Mouse (Mus musculus) ovary, postnatal 36 days (tissue): Measurements from ENCODE around the gene Alkbh7.
A peak's percentile ranks its signal among the peaks of the same experiment; 100 is the strongest.

ENCODE experiments used
- DNase-seq: peaks from one replicate; pipeline ENCODE4 v3.0.0; 2022; ENCODE audit warnings: low spot score, mixed read lengths

The Alkbh7 gene

DNA sequence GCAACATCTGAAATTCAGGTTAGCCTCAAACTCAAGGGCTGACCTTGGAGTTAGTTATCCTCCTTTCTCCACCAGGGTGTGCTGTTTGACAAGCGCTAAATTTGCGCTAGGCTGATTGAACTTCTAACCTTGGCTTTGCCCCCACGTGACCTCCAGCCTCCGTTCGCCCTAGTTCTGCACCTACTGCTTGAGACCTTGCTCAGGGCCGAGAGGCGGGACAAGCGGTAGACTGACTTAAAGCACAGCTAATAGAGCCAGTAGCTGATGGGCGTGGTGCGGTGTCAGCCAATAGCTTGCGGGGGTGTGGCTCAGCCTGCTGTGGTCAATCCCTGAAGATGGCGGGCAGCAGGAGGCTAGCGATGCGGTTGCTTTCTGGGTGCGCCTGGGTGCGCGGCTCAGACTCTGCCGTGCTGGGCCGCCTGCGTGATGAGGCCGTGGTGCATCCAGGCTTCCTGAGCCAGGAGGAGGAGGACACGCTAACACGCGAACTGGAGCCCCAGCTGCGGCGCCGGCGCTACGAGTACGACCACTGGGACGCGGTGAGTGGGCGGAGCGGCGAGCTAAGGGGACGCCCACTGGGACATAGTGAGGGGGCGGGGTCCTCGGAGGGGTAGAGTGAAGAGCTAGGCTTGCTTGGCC, at the start of gene Alkbh7:
TSS of gene Alkbh7 (plus strand) at position 311 of the 639 bp plus-strand sequence.
- DNase-seq, result peak; percentile 91

DNA sequence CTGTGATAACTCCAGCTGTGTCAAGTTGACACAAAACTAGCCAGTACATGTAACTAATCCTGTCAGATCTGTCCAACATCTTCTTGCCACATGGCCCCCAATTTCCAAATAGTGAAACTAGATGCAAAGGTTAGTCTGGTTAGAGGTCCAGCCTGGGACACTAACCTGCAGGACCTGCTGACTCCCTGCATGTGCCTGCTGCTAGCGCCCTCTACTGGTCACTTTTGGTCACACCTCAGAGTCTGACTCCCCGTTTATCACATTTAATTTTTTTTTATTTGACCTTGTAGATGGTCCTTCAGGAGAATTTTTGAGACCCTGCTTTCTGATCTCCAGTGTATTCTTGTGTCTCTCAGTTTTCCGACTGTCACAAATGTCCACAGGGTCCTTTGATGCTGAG, 46.2 kb upstream of the Alkbh7 start:
- DNase-seq, result peak; percentile 28

DNA sequence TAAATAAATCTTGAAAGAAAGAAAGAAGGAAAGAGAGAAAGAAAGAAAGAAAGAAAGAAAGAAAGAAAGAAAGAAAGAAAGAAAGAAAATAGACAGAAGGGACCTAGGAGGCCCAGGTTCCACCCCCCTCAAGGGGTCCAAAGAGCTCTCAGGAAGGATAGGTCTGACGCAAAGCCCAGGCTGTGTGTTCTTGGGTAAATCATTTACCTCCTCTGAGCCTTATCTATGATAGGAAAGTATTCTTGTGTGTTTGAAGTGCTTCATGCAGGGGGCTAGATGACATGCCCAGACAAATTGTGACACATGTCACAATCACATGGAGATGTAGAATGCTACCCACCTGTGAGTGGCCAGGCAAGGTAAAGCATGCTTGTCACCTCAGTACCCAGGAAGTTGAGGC, 44.5 kb upstream of the Alkbh7 start:
- DNase-seq, result no peak

DNA sequence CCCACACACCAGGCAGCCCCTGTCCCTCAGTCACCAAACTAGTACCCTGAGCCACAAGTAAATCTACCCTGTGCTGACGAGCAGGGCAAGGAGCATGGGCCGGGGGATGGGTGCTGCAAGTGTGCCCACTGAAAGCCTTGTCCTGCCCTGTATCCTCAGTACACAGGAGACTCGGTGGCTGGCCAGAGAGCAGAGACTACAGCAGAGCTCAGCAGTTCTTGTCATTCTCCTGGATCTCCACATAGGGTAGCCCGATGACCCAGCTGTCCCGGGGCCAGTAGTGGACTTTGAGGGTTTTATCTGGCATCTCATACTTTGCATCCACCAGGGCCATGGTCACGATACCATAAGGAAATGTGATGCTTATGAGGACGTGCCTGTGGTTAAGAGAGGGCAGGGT, 42.3 kb upstream of the Alkbh7 start:
- no peak for DNase-seq

DNA sequence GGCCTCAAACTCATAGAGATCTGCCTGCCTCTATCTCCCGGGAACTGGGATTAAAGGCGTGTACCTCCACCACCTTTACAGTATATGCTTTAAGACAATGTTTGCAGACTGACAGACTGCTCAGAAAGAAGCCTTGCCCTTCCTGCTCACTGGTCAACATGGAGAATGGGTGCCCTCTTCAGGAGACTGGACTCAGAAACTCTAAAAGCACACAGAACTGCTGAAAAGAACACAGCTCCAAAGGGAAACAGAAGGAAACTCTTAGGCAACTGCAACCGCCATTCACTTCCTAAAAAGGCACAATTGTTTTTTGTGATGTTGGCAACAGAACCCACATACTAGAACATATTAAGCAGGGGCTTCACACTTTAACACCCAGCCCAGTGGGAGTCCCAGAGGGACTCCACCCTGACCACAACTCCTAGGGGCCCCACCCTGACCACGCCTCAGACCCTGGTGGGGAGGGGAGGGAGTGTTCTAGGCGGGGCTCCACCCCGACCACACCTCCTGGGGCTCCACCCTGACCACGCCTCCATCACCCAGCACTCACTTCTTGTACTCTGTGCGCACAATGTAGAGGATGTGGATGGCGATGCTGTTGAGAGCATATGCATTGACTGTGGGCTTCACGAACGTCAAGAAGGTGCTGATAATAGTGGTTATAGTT, 39.2 kb upstream of the Alkbh7 start:
- DNase-seq, result peak; percentile 21

DNA sequence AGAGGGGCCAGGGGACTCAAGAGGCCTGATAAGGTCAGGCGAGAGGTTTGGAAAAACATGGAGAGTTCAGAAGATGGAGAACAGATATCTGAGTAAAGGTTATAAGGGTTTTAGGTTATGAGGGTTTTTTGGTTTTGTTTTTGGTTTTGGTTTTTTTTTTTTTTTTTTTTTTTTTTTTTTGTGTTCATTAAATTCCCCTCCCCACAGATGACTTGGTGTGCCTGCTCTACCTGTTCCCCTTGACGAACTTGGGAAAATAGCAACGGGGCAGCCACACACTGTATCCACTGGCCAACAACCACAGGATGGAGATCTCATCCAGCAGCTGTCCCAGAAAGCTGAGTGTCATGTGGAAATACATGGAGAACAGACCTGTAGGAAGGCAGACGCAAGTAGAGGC, 38.5 kb upstream of the Alkbh7 start:
- no peak for DNase-seq

DNA sequence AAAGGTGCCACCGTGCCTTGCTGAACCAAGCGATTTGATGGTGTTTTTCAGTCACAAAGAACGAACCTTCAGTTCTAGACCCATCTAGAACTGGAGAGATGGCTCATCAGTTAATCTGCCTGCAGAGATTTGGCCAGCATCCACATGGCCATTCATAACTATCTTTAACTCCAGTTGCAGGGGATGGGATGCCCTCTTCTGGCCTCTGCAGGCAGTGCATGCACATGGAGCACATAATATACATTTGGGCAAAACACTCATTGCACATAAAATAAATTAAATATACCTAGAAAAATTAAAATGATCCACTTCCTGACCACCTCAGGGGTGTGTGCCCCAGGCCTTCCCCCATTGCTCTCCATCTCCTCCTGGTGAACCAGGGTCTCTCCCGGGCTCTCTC, 35.3 kb upstream of the Alkbh7 start:
- no peak for DNase-seq

DNA sequence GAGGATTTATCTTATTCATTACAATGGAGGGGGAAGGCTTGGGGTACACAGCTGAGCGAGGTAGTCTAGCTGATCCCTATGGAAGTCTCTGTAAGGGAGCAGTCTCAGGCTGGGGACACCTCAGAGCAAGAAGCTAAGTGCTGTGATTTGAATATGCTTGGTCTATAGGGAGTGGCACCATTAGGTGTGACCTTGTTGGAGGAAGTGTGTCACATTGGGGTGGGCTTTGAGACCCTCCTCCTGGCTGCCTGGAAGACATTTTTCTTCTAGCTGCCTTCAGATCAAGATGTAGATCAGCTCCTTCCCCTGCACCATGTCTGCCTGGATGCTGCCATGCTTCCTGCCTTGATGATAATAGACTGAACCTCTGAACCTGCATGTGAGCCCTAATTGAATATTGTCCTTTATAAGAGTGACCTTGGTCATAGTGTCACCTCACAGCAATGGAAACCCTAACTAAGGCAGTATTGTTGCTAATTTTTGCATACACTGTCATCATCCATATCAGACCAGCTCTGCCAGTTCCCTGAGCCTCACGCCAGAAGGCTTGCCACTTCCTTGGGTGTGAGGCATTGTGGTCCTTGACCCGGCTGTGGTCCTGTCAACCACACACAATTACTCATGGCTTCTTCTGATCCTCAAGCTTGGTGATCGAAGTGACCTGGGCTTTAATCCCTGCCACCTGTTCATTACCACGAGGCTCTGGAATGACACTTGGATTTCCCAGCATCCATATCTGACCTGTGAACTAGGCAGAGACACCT, 34.3 kb upstream of the Alkbh7 start:
- no peak for DNase-seq

DNA sequence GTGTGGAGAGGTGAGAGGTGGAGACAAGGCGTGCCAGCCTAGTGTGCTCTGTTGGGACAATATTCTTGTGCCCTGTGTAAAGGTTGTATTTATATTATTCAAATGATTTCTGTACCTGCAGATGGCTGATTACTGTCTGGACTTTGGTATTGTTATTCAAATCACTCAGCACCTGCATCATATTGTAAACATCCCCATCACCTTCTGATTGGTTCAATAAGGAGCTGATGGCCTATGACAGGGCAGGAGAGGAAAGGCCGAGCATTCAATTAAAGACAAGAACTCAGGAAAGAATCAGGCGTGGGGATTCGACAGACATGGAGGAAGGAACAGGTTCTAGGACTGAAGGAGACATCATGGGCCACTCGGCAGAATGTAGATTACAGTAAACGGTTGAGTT, 33.5 kb upstream of the Alkbh7 start:
- DNase-seq, result no peak

DNA sequence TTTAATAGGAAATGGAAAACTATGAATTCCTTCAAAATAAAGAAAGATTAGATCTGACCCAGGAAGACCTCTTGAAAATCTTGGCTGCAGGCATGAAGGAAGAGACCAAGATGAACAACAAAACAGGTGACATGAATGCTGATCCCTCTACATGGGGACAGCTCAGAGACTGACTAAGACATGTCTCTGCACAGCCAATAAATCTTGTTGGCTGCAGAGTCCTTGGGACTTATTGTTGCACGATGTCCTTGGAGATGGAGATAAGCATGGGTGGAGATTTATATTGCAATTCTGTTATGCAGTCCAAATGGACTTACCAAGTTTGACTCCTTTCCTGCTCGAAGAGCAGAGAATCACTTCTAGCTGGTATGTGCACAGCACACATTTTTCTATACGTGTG, 27.8 kb upstream of the Alkbh7 start:
- no peak for DNase-seq

DNA sequence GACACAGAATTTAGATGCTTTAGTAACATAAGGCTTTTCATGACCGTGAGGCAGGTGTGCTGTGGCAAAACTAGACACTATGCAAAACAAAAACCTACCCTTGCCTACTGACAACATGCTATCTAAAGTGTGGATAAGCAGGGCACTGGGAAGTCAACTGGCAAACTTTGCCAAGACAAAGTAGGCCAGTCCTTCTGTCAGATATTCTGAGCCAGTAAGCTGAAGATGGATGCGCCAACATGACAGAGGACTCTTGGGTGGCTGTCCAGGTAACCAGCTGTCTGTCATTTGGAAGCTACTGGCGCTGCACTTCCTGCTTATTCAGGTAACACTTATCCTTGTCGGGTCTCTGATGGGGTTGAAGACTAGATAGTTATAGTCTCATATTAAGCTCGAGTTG, 27.1 kb upstream of the Alkbh7 start:
- DNase-seq, result no peak

DNA sequence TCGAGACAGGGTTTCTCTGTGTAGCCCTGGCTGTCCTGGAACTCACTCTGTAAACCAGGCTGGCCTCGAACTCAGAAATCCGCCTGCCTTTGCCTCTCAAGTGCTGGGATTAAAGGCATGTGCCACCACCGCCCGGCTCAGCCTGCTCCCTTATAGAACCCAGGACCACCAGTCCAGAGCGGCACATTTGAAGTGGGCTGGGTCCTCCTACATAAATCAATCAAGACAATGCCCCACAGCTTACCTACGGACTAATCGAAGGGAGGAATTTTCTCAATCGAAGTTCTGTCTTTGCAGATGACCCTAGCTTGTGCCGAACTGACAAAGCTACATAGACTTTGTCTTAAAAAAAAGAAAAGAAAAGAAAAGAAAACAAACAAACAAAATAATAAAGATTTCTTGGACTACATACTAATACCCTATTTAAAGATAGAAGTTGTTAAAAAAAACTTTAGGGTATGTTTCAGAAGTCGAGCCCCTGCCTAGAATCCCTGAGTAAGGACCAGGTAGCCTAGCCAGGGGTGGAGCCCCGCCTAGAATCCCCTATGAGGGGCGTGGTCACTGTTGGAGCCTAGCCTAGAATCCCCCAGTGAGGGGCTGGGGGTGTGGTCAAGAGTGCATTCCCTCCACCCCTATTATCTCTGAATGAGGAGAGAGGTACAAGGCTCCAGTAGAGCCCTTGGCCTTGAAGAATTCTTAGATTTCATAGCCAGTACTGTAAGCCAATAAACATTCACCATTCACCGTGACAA, 23.0 kb upstream of the Alkbh7 start:
- DNase-seq, result no peak

DNA sequence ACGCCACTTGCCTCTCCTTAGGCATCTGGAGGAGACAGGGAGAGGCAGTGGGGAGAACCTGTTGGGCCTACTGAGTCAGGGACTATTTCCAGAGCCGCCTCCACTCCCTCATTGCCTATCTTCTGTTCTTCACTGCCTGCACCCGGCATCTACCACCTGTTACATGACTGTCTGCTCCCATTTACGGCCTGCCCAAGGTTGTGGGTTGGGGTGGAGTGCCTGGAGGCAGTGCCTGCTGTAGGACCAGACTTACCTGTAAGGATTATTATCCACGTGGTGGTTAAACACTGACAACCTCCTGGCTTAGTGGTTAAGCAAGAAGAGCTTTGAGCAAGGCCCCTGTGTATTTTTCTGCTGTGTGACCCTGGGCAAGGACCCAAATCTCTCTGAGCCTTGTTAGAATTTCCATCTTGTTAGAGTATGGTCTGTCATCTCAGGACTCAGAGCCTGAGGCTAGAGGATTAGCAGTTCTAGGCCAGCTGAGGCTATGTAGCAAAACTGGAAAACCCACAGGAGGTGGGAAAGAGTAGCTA, 22.4 kb upstream of the Alkbh7 start:
- DNase-seq, result no peak

DNA sequence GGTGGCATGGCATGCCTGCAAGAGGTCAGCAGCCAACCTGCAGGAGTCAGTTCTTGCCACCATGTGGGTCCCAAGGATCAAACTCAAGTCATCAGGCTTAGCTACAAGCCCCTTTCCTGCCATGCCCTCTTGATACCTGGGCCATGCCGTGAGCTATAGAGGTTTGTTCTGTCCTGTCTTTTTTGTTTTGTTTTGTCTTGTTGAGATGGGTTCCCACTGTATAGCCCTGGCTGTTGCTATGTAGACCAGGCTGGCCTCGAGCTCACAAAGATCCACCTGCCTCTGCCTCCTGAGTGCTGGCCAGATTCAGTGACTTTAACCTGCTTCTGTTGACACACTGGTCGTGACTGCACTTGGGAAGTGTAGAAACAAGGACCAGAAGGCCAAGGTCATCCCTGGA, 21.7 kb upstream of the Alkbh7 start:
- DNase-seq, result no peak

DNA sequence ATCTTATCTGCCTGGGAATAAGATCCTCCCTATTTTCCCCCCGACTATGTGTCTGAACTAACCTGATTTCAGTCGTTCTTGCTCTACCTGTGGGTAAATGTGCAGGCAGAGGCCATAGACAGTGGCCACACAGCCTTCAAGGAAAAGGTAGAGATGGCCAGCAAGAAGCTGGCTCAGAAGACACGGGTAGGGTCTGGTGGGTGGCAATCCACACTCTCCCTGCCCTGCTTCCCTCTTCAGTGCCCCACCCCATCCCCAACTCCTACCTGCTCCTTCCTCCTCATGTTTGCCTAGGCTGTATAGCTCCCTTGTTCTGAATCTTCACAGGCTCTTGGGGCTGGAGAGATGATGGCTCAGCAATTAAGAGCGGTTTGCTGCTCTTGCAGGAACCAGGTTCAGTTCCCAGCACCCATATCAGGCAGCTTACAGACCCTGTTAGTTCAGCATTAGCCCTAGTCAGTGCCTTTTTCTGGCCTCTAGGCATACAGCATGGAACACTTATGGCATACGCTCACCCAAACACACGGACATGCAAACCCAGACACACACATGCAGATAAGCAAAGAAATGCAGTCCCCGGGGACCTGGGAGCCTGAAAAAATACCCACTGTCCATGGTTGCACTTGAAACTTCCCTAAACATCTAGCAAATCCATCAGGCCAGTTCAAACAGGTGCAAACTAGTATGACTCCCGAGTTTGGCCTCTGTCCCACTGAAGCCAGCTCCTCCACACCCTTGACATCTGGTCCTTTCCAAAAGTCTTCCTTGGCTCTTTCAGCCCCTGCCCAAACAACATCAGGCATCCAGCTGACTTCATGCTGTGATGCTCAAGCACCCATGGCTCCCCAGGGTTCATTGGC, 20.4 kb upstream of the Alkbh7 start:
- DNase-seq, result no peak

DNA sequence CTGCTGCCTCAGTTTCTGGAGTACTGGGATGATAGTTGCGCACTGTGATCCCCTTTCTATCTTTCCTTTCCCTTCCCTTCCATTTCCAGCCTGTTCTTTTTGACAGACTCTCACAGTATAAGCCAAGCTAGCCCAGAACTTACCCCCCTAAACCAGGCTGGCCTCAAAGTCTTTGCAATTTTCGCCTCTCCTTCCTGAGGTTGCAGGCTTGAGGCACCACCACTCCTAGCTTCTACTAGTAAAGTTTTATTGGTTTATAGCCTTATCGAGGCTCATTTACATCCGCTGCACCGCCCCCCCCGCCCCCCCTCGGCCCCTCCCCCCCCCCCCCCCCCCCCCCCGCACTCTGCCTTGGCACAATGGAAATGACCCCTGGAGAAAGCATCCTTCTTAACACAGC, 17.6 kb upstream of the Alkbh7 start:
- no peak for DNase-seq

DNA sequence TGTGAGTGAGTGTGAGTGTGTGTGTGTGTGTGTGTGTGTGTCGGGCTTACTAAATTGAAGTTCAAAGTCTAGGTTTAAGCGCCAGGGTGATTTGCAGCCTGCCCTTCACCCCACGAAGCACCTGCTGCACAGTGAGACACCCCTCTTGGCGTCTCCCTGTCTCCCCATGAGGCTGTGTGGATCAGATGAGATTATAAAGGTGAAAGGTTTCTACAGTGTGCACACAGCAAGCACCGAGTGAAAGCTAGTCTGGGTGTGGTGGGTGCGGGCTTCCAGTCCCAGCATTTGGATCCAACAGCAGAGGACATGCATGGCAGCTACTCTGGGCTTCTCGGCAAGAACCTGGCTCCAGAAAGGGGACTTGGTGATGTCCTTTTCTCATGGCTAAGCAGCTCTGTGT, 16.1 kb upstream of the Alkbh7 start:
- DNase-seq, result no peak

DNA sequence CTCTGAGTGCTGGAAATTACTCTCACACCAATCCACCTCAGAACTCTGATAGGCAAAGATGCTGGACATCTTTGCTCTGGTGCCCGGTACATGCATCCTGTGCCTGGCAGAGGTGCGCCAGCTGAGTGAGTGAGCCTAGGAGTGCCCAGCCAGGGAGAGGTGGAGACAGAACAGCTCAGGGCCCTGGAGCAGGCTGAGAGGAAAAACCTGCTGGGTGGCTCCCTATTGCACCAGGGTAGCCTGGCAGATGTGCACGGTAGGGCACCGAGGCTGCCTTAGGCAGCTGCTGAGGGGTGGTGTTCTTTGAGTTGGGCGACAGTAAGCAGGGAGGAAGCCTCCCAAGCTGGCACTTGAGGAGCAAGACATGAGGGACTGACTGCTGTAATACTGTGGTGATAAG, 15.1 kb upstream of the Alkbh7 start, which contains the start of gene Acer1:
TSS of gene Acer1 (minus strand) at position 114 of the 400 bp plus-strand sequence.
- DNase-seq, result no peak

DNA sequence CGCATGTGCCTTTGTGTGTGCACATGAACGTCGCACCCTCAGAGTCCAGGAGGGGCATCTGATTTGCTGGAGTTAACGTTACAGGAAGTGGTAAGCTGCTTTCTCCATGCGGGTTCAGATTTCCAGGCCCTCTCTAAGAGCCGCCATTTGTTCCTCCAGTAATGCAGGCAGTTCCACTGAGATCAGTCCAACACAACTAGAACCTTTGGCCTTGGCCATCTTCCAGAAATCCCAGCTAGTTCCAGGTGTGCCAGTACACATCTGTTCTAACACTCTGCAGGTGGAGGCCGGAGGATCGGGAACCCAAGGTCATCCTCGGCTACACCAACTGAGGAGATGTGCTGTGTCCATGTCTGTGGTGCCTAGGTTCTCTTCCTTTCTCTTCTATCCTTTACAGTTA, 12.3 kb upstream of the Alkbh7 start:
- DNase-seq, result no peak

DNA sequence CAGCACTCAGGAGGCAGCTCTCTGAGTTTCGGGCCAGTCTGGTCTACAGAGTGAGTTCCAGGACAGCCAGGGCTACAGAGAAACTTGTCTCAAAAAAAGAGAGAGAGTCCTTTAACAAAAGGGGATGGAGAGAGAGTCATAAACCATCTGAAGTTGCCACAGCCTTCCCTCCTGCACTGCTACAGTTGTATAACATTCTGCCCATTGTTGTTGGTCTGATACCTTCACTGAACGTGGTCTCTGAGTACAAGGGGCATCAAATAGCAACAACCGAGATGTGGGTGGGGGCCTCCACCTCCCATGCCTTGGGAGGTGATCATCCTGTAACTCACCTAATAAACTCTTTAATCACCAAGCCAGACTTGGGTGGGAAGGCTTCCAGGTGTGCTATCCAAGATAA, 11.5 kb upstream of the Alkbh7 start:
- no peak for DNase-seq

DNA sequence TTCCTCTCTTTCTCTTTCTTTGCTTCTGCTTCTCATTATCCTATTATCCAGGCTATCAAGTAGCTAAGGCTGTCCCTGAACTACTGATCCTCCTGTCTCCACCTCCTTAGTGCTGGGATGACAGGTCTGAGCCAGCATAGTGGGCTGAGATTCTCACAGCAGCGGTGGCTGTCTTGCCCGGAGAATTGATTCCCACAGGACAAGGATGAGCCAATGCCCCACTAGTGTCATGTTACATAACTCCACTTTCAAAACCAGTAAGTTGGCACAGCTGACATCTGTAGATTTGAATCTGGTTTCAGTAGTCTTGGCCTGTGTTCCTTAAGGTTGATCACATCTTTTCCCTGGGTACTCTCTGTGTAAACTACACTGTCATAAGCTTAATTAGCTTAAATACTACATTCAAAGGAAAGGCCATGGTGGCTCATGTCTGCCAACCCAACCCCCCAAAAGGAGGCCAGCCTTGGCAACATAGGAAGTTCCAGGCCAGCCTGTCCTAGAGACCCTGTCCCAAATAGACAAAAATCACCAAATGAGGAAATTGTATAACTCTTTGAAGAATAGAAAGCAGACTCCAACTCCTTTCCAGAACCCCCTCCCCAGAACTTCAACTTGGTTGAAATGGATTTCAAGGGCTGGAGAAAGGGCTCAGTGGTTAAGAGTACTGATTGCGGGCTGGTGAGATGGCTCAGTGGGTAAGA, 10.9 kb upstream of the Alkbh7 start:
- no peak for DNase-seq
